In the genomic region with DNA sequence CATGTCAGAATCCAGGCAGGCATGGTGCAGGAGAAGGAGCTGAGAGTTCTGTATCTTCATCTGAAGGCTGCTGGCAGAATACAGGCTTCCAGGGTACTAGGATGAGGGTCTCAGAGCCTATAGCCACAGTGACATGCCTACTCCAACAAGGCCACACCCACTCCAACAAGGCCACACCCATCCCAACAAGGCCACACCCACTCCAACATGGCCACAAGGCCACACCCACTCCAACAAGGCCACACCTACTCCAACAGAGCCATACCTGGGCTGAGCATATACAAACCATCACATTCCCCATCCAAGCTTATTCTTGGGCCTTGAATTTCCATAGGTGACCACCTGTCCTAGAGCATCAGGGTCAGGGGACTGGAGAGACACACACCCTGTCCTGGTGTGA, we compare ENCODE assay signal across 25 mouse cellular contexts. TPM values are rescaled to one million over a fixed set of nuclear protein-coding genes. Genes with fewer than 3 reads are reported as not detected.
DNase-seq lines count a peak whose midpoint lies in the region; ATAC-seq and TF ChIP-seq lines count a peak whose summit lies in the region.
"Had no signal": no experiment of that assay in that cellular context is flagged by ENCODE, and none has a peak within 500 bp of the region (broad histone marks: within the 10 kb centered on the region; RNA-seq: fewer than 3 reads in every experiment).

No protein-coding gene starts in this region.

- no peak for TF ChIP-seq CTCF in lung, embryonic 14.5 days (IDR thresholded peaks at IDR 0.05; ENCODE audit: low read depth)
- TF ChIP-seq CTCF in lung, adult 2 months (IDR thresholded peaks at IDR 0.05; ENCODE audit: insufficient read depth, low read length): no peak

- H3K27me3 ChIP-seq in lung, embryonic 14.5 days (ENCODE audit: insufficient read depth, low read length): no peaks in the 10 kb centered on the region
- H3K27me3 ChIP-seq in stomach, embryonic 14.5 days (ENCODE audit: control insufficient read depth, insufficient read depth, low read length): no peaks in the 10 kb centered on the region
- H3K27me3 ChIP-seq: heart, embryonic 12.5 days; stomach, embryonic 15.5 days had no signal

- no peaks in the 10 kb centered on the region for H3K36me3 ChIP-seq in lung, embryonic 14.5 days (ENCODE audit: insufficient read depth)
- no peaks in the 10 kb centered on the region for H3K36me3 ChIP-seq in stomach, embryonic 14.5 days (ENCODE audit: control insufficient read depth, insufficient read depth, low read length)
- H3K36me3 ChIP-seq: forebrain, embryonic 10.5 days; heart, embryonic 12.5 days; stomach, embryonic 15.5 days had no signal

- peaks cover 3% of the 10 kb centered on the region; the same call in 1 of the 2 replicates for H3K4me1 ChIP-seq in lung, embryonic 14.5 days (ENCODE audit: insufficient read depth)
- peaks cover 2% of the 10 kb centered on the region for H3K4me1 ChIP-seq in lung, adult 2 months (ENCODE audit: control insufficient read depth, insufficient read depth, low read length)
- H3K4me1 ChIP-seq in stomach, embryonic 14.5 days (ENCODE audit: control insufficient read depth, insufficient read depth, low read length): peaks cover 3% of the 10 kb centered on the region; the same call in 1 of the 2 replicates
- H3K4me1 ChIP-seq: heart, embryonic 12.5 days had no signal

- DNase-seq in lung, embryonic 14.5 days: no peak
- no peak for DNase-seq in lung, adult 2 months
- DNase-seq in ES-CJ7 (ENCODE audit: low read depth, low spot score) (peak; percentile 62), ZHBTc4 (ENCODE audit: low read depth, low spot score) (peak; percentile 78)
- DNase-seq in right cerebral cortex, adult 18-20 months: no peak
- DNase-seq in Muller cell, postnatal 12 days (ENCODE audit: inconsistent ontology term): no peak
- DNase-seq: adrenal gland, postnatal 25 days; cerebellum, adult 9-10 months; forebrain, postnatal 0 days; gastrocnemius, postnatal 14 days; heart, adult 11 months; heart, postnatal 10 days; kidney, adult 18-20 months; kidney, postnatal 4 days; right cerebral cortex, postnatal 4 days; thymus, adult 18-20 months; thymus, postnatal 36 days had no signal

- H3K27ac ChIP-seq in lung, embryonic 14.5 days (ENCODE audit: low read depth): no peak overlapping the region
- no peak overlapping the region for H3K27ac ChIP-seq in stomach, embryonic 14.5 days (ENCODE audit: low read length)
- H3K27ac ChIP-seq: forebrain, embryonic 10.5 days; liver, embryonic 14.5 days; macrophage had no signal

- H3K9me3 ChIP-seq in lung, embryonic 14.5 days (ENCODE audit: low read depth, low read length): no peaks in the 10 kb centered on the region
- no peaks in the 10 kb centered on the region for H3K9me3 ChIP-seq in stomach, embryonic 14.5 days (ENCODE audit: control insufficient read depth, low read depth, low read length)
- H3K9me3 ChIP-seq: forebrain, embryonic 10.5 days; heart, embryonic 12.5 days; stomach, embryonic 15.5 days had no signal

- no peak for TF ChIP-seq POLR2A in lung, adult 2 months (IDR thresholded peaks at IDR 0.05; ENCODE audit: borderline replicate concordance, extremely low read depth, low read depth, low read length)

- ATAC-seq in lung, embryonic 14.5 days (ENCODE audit: insufficient read depth): peak; percentile 39
- 0 out of 2 replicates have a peak, but pooled peaks have one; percentile 26 for ATAC-seq in stomach, embryonic 14.5 days (ENCODE audit: insufficient number of reproducible peaks, insufficient read depth, low FRiP score, low read depth)
- ATAC-seq: forebrain, postnatal 0 days; inflammation-experienced regulatory T-cells, adult 6 months; midbrain, embryonic 16.5 days had no signal

- H3K4me2 ChIP-seq in lung, embryonic 14.5 days: no peak overlapping the region
- H3K4me2 ChIP-seq in stomach, embryonic 14.5 days (replicated peaks; ENCODE audit: low read depth, low read length): no peak overlapping the region
- H3K4me2 ChIP-seq: heart, embryonic 12.5 days; stomach, embryonic 15.5 days had no signal

- no peak overlapping the region for H3K9ac ChIP-seq in lung, embryonic 14.5 days
- no peak overlapping the region for H3K9ac ChIP-seq in stomach, embryonic 14.5 days (replicated peaks; ENCODE audit: low read depth, low read length)
- H3K9ac ChIP-seq: forebrain, postnatal 0 days; heart, embryonic 12.5 days; liver, embryonic 14.5 days; stomach, embryonic 15.5 days had no signal

- H3K4me3 ChIP-seq in lung, embryonic 14.5 days (ENCODE audit: low read depth, low read length): no peak overlapping the region
- no peak overlapping the region for H3K4me3 ChIP-seq in lung, adult 2 months (replicated peaks; ENCODE audit: extremely low read depth, low read depth, low read length)
- H3K4me3 ChIP-seq in stomach, embryonic 14.5 days (ENCODE audit: low read depth, low read length): no peak overlapping the region
- H3K4me3 ChIP-seq: forebrain, embryonic 10.5 days; heart, embryonic 12.5 days; stomach, embryonic 15.5 days had no signal

RNA-seq across cellular contexts. Expression of a gene that starts 34.2 kb away (rescaled TPM):
- 72.6 and 74.7 TPM in 2 replicates for polyA plus RNA-seq in lung, embryonic 14.5 days (2014; fragmentation: Nextera tagmentation; extraction: Ambion mirVana)
- polyA plus RNA-seq in lung, adult 2 months (2012; rRNA removed): 113 and 270 TPM in 2 replicates
- polyA plus RNA-seq in stomach, embryonic 14.5 days (2014; fragmentation: Nextera tagmentation; extraction: Ambion mirVana): 37.9 and 45.1 TPM in 2 replicates

Comparison
In these comparisons a context has a peak if more than half of its experiments do, and no peak if none do; other contexts are left out.
1. DNase-seq: peak in ES-CJ7 (single experiment) and ZHBTc4 (single experiment); none in lung, embryonic 14.5 days (single experiment), lung, adult 2 months (single experiment), right cerebral cortex, adult 18-20 months (single experiment) and Muller cell, postnatal 12 days (single experiment).